Mouse (Mus musculus) testis, adult 2 months (tissue): ENCODE results near the gene H2-Q1.

Experiments
- CTCF ChIP-seq: fragments of 200-500 bp; IDR thresholded peaks from 2 replicates; pipeline ENCODE4 v1.5.1; 2012; ENCODE audit warnings: low read depth, mild to moderate bottlenecking, inconsistent platforms, low read length, moderate library complexity; ENCODE audit not compliant: control insufficient read depth, insufficient read depth, insufficient replicate concordance
- POLR2A ChIP-seq: fragments of 200-500 bp; IDR thresholded peaks from 2 replicates; pipeline ENCODE4 v1.6.1; 2012; ENCODE audit warnings: low read depth, mild to moderate bottlenecking, inconsistent platforms, low read length, moderate library complexity; ENCODE audit not compliant: control insufficient read depth

DNA sequence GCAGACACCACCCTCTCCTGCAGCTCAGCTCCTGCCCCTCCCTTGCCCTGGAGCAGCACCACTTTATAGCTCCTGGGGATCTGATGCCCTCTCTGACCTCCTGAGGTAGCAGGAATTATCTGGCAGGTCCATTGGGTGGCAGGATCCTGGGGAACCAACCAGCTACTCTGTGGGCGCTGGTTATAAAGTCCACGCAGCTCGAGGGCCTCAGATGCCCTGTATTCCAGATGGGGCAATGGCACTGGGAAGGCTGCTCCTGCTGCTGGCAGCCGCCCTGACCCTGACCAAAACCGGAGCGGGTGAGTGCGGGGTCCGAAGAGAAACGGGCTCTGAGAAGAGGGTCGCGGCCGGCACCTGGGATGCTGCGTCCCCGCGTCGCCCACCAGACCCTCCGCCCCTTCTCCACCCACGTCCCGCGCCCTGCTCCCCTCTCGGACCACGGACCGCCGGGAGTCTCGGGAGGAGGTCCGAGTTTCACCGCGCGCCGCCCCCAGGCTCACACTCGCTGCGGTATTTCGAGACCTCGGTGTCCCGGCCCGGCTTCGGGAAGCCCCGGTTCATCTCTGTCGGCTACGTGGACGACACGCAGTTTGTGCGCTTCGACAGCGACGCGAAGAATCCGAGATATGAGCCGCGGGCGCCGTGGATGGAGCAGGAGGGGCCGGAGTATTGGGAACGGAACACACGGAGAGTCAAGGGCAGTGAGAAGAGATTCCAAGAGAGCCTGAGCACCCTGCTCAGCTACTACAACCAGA is at the start of gene H2-Q1:
- no peak for TF ChIP-seq CTCF
- no peak for TF ChIP-seq POLR2A
